Mouse (Mus musculus) adrenal gland, adult 18-20 months (tissue): ENCODE results near the gene Chd9. TPM values are rescaled to one million over a fixed set of nuclear protein-coding genes. Genes with fewer than 3 reads are reported as not detected.
"Not testable (repeated sequence)": the region's sequence is repeated elsewhere in the genome, so short reads cannot be mapped to it uniquely, and the experiment has no call there.

ENCODE experiments used
- DNase-seq, 2 experiments: peaks; one replicate each; pipeline ENCODE4 v3.0.0; 2021 to 2022; ENCODE audit warnings: low spot score in 2 of 2
- total RNA-seq, 2 experiments: library from RNA; stranded (reverse); gene quantifications; 1 replicate in 1 of 2; 2 replicates in 1 of 2; pipeline ENCODE4 v1.2.3; 2021

Gene Chd9
- total RNA-seq, 2 experiments from 2014 or later: 66.8 to 77.4 TPM

GRCm38 (mm10) chr8:90869071-90869919 lies 41.1 kb downstream of the Chd9 start:
- peak; percentile 67 to 77 for DNase-seq

- DNase-seq: no peak
Observed at GRCm38 (mm10) chr8:90869920-90870777, 42.0 kb downstream of the Chd9 start.

GRCm38 (mm10) chr8:90871375-90872080 lies 43.4 kb downstream of the Chd9 start:
- DNase-seq: peak in 1 of 2 experiments; percentile 45

GRCm38 (mm10) chr8:90873051-90873450 lies 44.9 kb downstream of the Chd9 start:
- DNase-seq: no peak

- DNase-seq: peak; percentile 52 to 62
Observed at GRCm38 (mm10) chr8:90876213-90876721, 48.1 kb downstream of the Chd9 start.

GRCm38 (mm10) chr8:90876722-90877429 lies 48.7 kb downstream of the Chd9 start:
- DNase-seq: peak; percentile 73 to 77

- DNase-seq: peak in 1 of 2 experiments; percentile 32
Observed at GRCm38 (mm10) chr8:90877430-90877975, 49.4 kb downstream of the Chd9 start.

- no peak for DNase-seq
Observed at GRCm38 (mm10) chr8:90878551-90878950, 50.4 kb downstream of the Chd9 start.

- no peak for DNase-seq
Observed at GRCm38 (mm10) chr8:90880041-90880440, 51.9 kb downstream of the Chd9 start.

GRCm38 (mm10) chr8:90881181-90881580 lies 53.0 kb downstream of the Chd9 start:
- no peak for DNase-seq

GRCm38 (mm10) chr8:90882088-90882691 lies 54.0 kb downstream of the Chd9 start:
- DNase-seq: no peak

GRCm38 (mm10) chr8:90885671-90886368 lies 57.7 kb downstream of the Chd9 start:
- no peak for DNase-seq

GRCm38 (mm10) chr8:90886369-90886712 lies 58.2 kb downstream of the Chd9 start:
- not testable (repeated sequence) for DNase-seq

- not testable (repeated sequence) for DNase-seq
Observed at GRCm38 (mm10) chr8:90887328-90887727, 59.2 kb downstream of the Chd9 start.

GRCm38 (mm10) chr8:90891872-90892578 lies 63.9 kb downstream of the Chd9 start:
- no peak for DNase-seq

- no peak for DNase-seq
Observed at GRCm38 (mm10) chr8:90892579-90892919, 64.4 kb downstream of the Chd9 start.

GRCm38 (mm10) chr8:90894231-90894914 lies 66.2 kb downstream of the Chd9 start:
- DNase-seq: no peak

GRCm38 (mm10) chr8:90897343-90897742 lies 69.2 kb downstream of the Chd9 start:
- DNase-seq: no peak
